Mouse (Mus musculus): ENCODE measurements at regions not wholly inside any gene's neighbourhood (a gene's known extent, or its start where the extent isn't known, plus 50 kb on each side); places are given as distances from the start of the nearest gene placed in this dataset.

GRCm38 (mm10) chr6:111621684-111622480 is 651.7 kb upstream of the Lmcd1 start:
- DNase-seq (ENCODE audit: low read depth) = no peak

GRCm38 (mm10) chr6:111622481-111623139 is 650.9 kb upstream of the Lmcd1 start:
- DNase-seq (ENCODE audit: low read depth) = no peak

GRCm38 (mm10) chr6:111623140-111623497 is 650.4 kb upstream of the Lmcd1 start:
- no peak for DNase-seq (ENCODE audit: low read depth)

GRCm38 (mm10) chr6:111625501-111625900 is 648.1 kb upstream of the Lmcd1 start:
- no peak for DNase-seq (ENCODE audit: low read depth)

GRCm38 (mm10) chr6:111652736-111653135 is 620.8 kb upstream of the Lmcd1 start:
- no peak for DNase-seq (ENCODE audit: low read depth)

GRCm38 (mm10) chr6:111659957-111660356 is 613.6 kb upstream of the Lmcd1 start:
- DNase-seq (ENCODE audit: low read depth) = no peak

- no peak for DNase-seq (ENCODE audit: low read depth)
Measured at GRCm38 (mm10) chr6:111664603-111665002, 609.0 kb upstream of the Lmcd1 start.

GRCm38 (mm10) chr6:111684911-111685310 is 588.6 kb upstream of the Lmcd1 start:
- no peak for DNase-seq (ENCODE audit: low read depth)

- no peak for DNase-seq (ENCODE audit: low read depth)
Measured at GRCm38 (mm10) chr6:111702864-111703263, 570.7 kb upstream of the Lmcd1 start.

GRCm38 (mm10) chr6:111708277-111708676 is 565.3 kb upstream of the Lmcd1 start:
- DNase-seq (ENCODE audit: low read depth) = no peak

- no peak for DNase-seq (ENCODE audit: low read depth)
Measured at GRCm38 (mm10) chr6:111725969-111726368, 547.6 kb upstream of the Lmcd1 start.

- no peak for DNase-seq (ENCODE audit: low read depth)
Measured at GRCm38 (mm10) chr6:111730381-111730780, 543.2 kb upstream of the Lmcd1 start.

GRCm38 (mm10) chr6:111733926-111734325 is 539.6 kb upstream of the Lmcd1 start:
- DNase-seq (ENCODE audit: low read depth) = no peak

- DNase-seq (ENCODE audit: low read depth) = no peak
Measured at GRCm38 (mm10) chr6:111738983-111739382, 534.6 kb upstream of the Lmcd1 start.

- DNase-seq (ENCODE audit: low read depth) = no peak
Measured at GRCm38 (mm10) chr6:111781710-111782481, 491.7 kb upstream of the Lmcd1 start.

GRCm38 (mm10) chr6:111808611-111809010 is 464.9 kb upstream of the Lmcd1 start:
- no peak for DNase-seq (ENCODE audit: low read depth)

GRCm38 (mm10) chr6:111813982-111814603 is 459.5 kb upstream of the Lmcd1 start:
- no peak for DNase-seq (ENCODE audit: low read depth)

GRCm38 (mm10) chr6:111815150-111815549 is 458.4 kb upstream of the Lmcd1 start:
- no peak for DNase-seq (ENCODE audit: low read depth)

GRCm38 (mm10) chr6:111820265-111820664 is 453.3 kb upstream of the Lmcd1 start:
- DNase-seq (ENCODE audit: low read depth) = no peak

GRCm38 (mm10) chr6:111844321-111844835 is 429.2 kb upstream of the Lmcd1 start:
- no peak for DNase-seq (ENCODE audit: low read depth)

- no peak for DNase-seq (ENCODE audit: low read depth)
Measured at GRCm38 (mm10) chr6:111866101-111866598, 407.4 kb upstream of the Lmcd1 start.

- no peak for DNase-seq (ENCODE audit: low read depth)
Measured at GRCm38 (mm10) chr6:111882557-111882956, 391.0 kb upstream of the Lmcd1 start.

Measured in c-Kit-positive CD71-positive TER-119-negative erythroid progenitor cells, embryonic 14.5 days (primary cell).